Mouse (Mus musculus) olfactory bulb, adult 2 months (tissue): ENCODE results near the gene Srsf3.

Experiments used
- CTCF ChIP-seq: fragments of 200-500 bp; IDR thresholded peaks from 2 replicates; pipeline ENCODE4 v1.5.1; 2012; ENCODE audit warnings: low read depth, mild to moderate bottlenecking, low read length, moderate library complexity; ENCODE audit not compliant: insufficient read depth
- POLR2A ChIP-seq: fragments of 200-500 bp; IDR thresholded peaks from 2 replicates; pipeline ENCODE4 v1.6.1; 2012; ENCODE audit warnings: mild to moderate bottlenecking, low read depth, low read length, moderate library complexity; ENCODE audit not compliant: insufficient read depth

GRCm38 (mm10) chr17:29074085-29074484 is 41.7 kb downstream of the Srsf3 start:
- TF ChIP-seq POLR2A: no peak
- no peak for TF ChIP-seq CTCF
